Mouse (Mus musculus) MEL (cell line): ENCODE measurements around the gene Cstf1. TPM values are rescaled to one million over a fixed set of nuclear protein-coding genes. Genes with fewer than 3 reads are reported as not detected.

ENCODE experiments used
- DNase-seq: peaks from one replicate; pipeline ENCODE4 v3.0.0; 2011; ENCODE audit warnings: low read depth, low spot score
- H3K27ac ChIP-seq: 2 replicates; pipeline ENCODE4 v1.5.1; 2012; ENCODE audit warnings: low read depth, mild to moderate bottlenecking, control low read depth, low read length, moderate library complexity; ENCODE audit not compliant: control insufficient read depth
- H3K27me3 ChIP-seq, 2 experiments: fragments of 150-350 bp in 1 of 2; sonication (generic) in 1 of 2; 2 replicates each; pipeline ENCODE4 v1.6.1; 2012; ENCODE audit warnings: low read length in 2 of 2, mild to moderate bottlenecking in 2 of 2, improper control_type of control experiment in 1 of 2, moderate library complexity in 1 of 2; ENCODE audit not compliant: insufficient read depth in 2 of 2, control insufficient read depth in 1 of 2
- H3K36me3 ChIP-seq, 2 experiments: 2 replicates each; pipeline ENCODE4 v1.6.1; 2012 to 2014; ENCODE audit warnings: low read length in 2 of 2, improper control_type of control experiment in 1 of 2, inconsistent platforms in 1 of 2, mild to moderate bottlenecking in 1 of 2; ENCODE audit not compliant: insufficient read depth in 2 of 2, control insufficient read depth in 1 of 2
- H3K4me1 ChIP-seq, 2 experiments: fragments of 150-350 bp in 1 of 2; sonication (generic) in 1 of 2; 2 replicates each; pipeline ENCODE4 v1.6.1; 2012; ENCODE audit warnings: low read length in 2 of 2, improper control_type of control experiment in 1 of 2, mild to moderate bottlenecking in 1 of 2; ENCODE audit not compliant: insufficient read depth in 2 of 2, control insufficient read depth in 1 of 2
- H3K4me3 ChIP-seq, 2 experiments: fragments of 150-350 bp in 1 of 2; sonication (generic) in 1 of 2; 2 replicates each; pipeline ENCODE4 v1.5.1; 2012; ENCODE audit warnings: low read depth in 2 of 2, low read length in 2 of 2, mild to moderate bottlenecking in 2 of 2, moderate library complexity in 2 of 2, control low read depth in 1 of 2, improper control_type of control experiment in 1 of 2; ENCODE audit not compliant: control insufficient read depth in 1 of 2, insufficient read depth in 1 of 2
- H3K79me2 ChIP-seq: 2 replicates; pipeline ENCODE4 v1.6.1; 2012; ENCODE audit warnings: mild to moderate bottlenecking, low read length, moderate library complexity; ENCODE audit not compliant: control insufficient read depth, poor library complexity, insufficient read depth
- H3K9ac ChIP-seq: 2 replicates; pipeline ENCODE4 v1.6.1; 2012; ENCODE audit warnings: low read depth, mild to moderate bottlenecking, control low read depth, low read length, moderate library complexity; ENCODE audit not compliant: control insufficient read depth, poor library complexity, severe bottlenecking
- H3K9me3 ChIP-seq: fragments of 150-350 bp; sonication (generic); replicated peaks from 2 replicates; pipeline ENCODE4 v1.6.1; 2012; ENCODE audit warnings: mild to moderate bottlenecking, low read length, improper control_type of control experiment, moderate library complexity; ENCODE audit not compliant: insufficient read depth
- BHLHE40 ChIP-seq: IDR thresholded peaks from 2 replicates; pipeline ENCODE4 v1.6.1; 2012; ENCODE audit warnings: low read depth, mild to moderate bottlenecking, inconsistent platforms, low read length, improper control_type of control experiment, borderline replicate concordance
- CHD1 ChIP-seq: IDR thresholded peaks from 2 replicates; pipeline ENCODE4 v1.6.1; 2012; ENCODE audit warnings: low read depth, mild to moderate bottlenecking, inconsistent platforms, low read length, improper control_type of control experiment
- CHD2 ChIP-seq: IDR thresholded peaks from 2 replicates; pipeline ENCODE4 v1.6.1; 2011; ENCODE audit warnings: low read length, improper control_type of control experiment
- CTCF ChIP-seq, 3 experiments: IDR thresholded peaks in 2 of 3; conservative IDR thresholded peaks in 1 of 3; 2 replicates each; pipeline ENCODE4 v1.5.1; 2011 to 2012; ENCODE audit warnings: low read length in 3 of 3, low read depth in 2 of 3, mild to moderate bottlenecking in 2 of 3, improper control_type of control experiment in 1 of 3, inconsistent platforms in 1 of 3, mixed read lengths in 1 of 3, moderate library complexity in 1 of 3; ENCODE audit not compliant: control insufficient read depth in 1 of 3, insufficient read depth in 1 of 3, poor library complexity in 1 of 3, severe bottlenecking in 1 of 3
- ELF1 ChIP-seq: IDR thresholded peaks from 2 replicates; pipeline ENCODE4 v1.6.1; 2014; ENCODE audit warnings: low read depth, mild to moderate bottlenecking, inconsistent platforms, low read length, improper control_type of control experiment, moderate library complexity
- EP300 ChIP-seq, 2 experiments: IDR thresholded peaks; 2 replicates each; pipeline ENCODE4 v1.6.1; 2011; ENCODE audit warnings: improper control_type of control experiment in 2 of 2, low read length in 2 of 2, low read depth in 1 of 2, mild to moderate bottlenecking in 1 of 2
- HCFC1 ChIP-seq: IDR thresholded peaks from 2 replicates; pipeline ENCODE4 v1.6.1; 2012; ENCODE audit warnings: low read depth, mild to moderate bottlenecking, inconsistent platforms, low read length, improper control_type of control experiment, moderate library complexity
- JUND ChIP-seq: IDR thresholded peaks from 2 replicates; pipeline ENCODE4 v1.6.1; 2011; ENCODE audit warnings: low read depth, mild to moderate bottlenecking, improper control_type of control experiment, low read length
- MAFK ChIP-seq: IDR thresholded peaks from 2 replicates; pipeline ENCODE4 v1.6.1; 2011; ENCODE audit warnings: low read depth, mild to moderate bottlenecking, low read length, improper control_type of control experiment, borderline replicate concordance
- MAZ ChIP-seq: IDR thresholded peaks from 2 replicates; pipeline ENCODE4 v1.6.1; 2012; ENCODE audit warnings: low read depth, mild to moderate bottlenecking, inconsistent platforms, low read length, improper control_type of control experiment
- MXI1 ChIP-seq: IDR thresholded peaks from 2 replicates; pipeline ENCODE4 v1.6.1; 2011; ENCODE audit warnings: mild to moderate bottlenecking, low read depth, low read length, improper control_type of control experiment
- NELFE ChIP-seq: IDR thresholded peaks from 2 replicates; pipeline ENCODE4 v1.6.1; 2011; ENCODE audit warnings: low read depth, low read length, improper control_type of control experiment
- POLR2A ChIP-seq, 2 experiments: IDR thresholded peaks; 2 replicates each; pipeline ENCODE4 v1.6.1; 2011 to 2012; ENCODE audit warnings: low read length in 2 of 2, mild to moderate bottlenecking in 2 of 2, control low read depth in 1 of 2, improper control_type of control experiment in 1 of 2, low read depth in 1 of 2, moderate library complexity in 1 of 2; ENCODE audit not compliant: control insufficient read depth in 1 of 2, insufficient read depth in 1 of 2, poor library complexity in 1 of 2
- POLR2AphosphoS2 ChIP-seq: IDR thresholded peaks from 2 replicates; pipeline ENCODE4 v1.6.1; 2011; ENCODE audit warnings: low read length, improper control_type of control experiment
- POLR2AphosphoS5 ChIP-seq: IDR thresholded peaks from 2 replicates; pipeline ENCODE4 v1.6.1; 2012; ENCODE audit warnings: low read depth, borderline replicate concordance, mild to moderate bottlenecking, inconsistent platforms, low read length, moderate library complexity, mixed read lengths
- RAD21 ChIP-seq: IDR thresholded peaks from 2 replicates; pipeline ENCODE4 v1.6.1; 2011; ENCODE audit warnings: mild to moderate bottlenecking, low read depth, low read length, improper control_type of control experiment
- SMC3 ChIP-seq: IDR thresholded peaks from 2 replicates; pipeline ENCODE4 v1.6.1; 2011; ENCODE audit warnings: low read depth, low read length, improper control_type of control experiment
- TAL1 ChIP-seq: IDR thresholded peaks from 2 replicates; pipeline ENCODE4 v1.6.1; 2012; ENCODE audit warnings: mild to moderate bottlenecking, inconsistent platforms, low read length, moderate library complexity, mixed read lengths
- TCF12 ChIP-seq: IDR thresholded peaks from 2 replicates; pipeline ENCODE4 v1.6.1; 2014; ENCODE audit warnings: low read depth, mild to moderate bottlenecking, inconsistent platforms, low read length, improper control_type of control experiment, moderate library complexity
- UBTF ChIP-seq: IDR thresholded peaks from 2 replicates; pipeline ENCODE4 v1.6.1; 2012; ENCODE audit warnings: low read depth, mild to moderate bottlenecking, inconsistent platforms, low read length, improper control_type of control experiment, moderate library complexity, borderline replicate concordance; ENCODE audit not compliant: insufficient read depth
- ZNF384 ChIP-seq: IDR thresholded peaks from 2 replicates; pipeline ENCODE4 v1.6.1; 2012; ENCODE audit warnings: low read depth, mild to moderate bottlenecking, inconsistent platforms, low read length, improper control_type of control experiment
- polyA plus RNA-seq, 2 experiments: library from polyadenylated mRNA; stranded (reverse) in 1 of 2; unstranded in 1 of 2; fragments of >175 nt in 1 of 2; fragments of >200 nt in 1 of 2; gene quantifications; 2 replicates each; pipeline versions ENCODE4 v1.2.1 to v1.2.4; 2012; ENCODE audit warnings: low replicate concordance in 2 of 2, low read depth in 1 of 2; ENCODE audit not compliant: insufficient read length in 2 of 2, insufficient read depth in 1 of 2, missing spikeins in 1 of 2
- total RNA-seq: library from RNA; depleted of rRNA; stranded (reverse); fragments of 300-350 nt; gene quantifications from 2 replicates; pipeline ENCODE4 v1.2.3, GENCODE M21; 2012

Gene Cstf1
- total and polyA plus RNA-seq, 3 experiments: 66.9 to 105 (median 77.4) TPM

DNA sequence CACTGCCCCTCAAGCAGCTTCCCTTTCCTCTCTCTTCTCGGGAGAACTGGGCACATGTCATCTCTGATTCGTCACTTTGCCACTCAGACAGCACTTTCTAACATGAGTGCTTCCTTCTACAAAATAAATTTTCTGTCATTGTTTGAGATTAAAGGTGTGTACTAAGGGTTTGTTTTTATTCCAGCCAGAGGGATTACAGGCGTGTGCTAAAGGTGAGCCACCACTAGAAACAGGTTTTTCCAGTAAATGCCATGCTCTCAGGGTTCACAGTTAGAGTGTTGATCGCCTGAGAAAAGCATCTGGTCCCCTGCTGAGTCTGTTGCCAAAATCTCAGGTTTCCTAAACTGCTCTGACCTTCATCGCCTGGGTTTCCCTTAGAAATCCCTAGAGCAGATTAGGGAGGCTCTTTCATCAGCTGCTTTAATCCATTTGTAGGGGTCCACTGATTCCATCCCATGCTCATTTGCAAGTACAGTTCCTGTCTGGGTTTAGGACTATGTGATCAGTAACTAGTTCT is 6.6 kb downstream of the Cstf1 start:
- Histone ChIP-seq H3K27me3 (no peaks in the 10 kb centered on the region), H3K27ac (no peak overlapping the region)

GRCm38 (mm10) chr2:172378332-172378731 is 7.9 kb downstream of the Cstf1 start:
- Histone ChIP-seq H3K9ac (no peak overlapping the region), H3K27ac (no peak overlapping the region), H3K4me3 (no peak overlapping the region), H3K9me3 (no peaks in the 10 kb centered on the region), H3K79me2 (peaks cover 8% of the 10 kb centered on the region; the same call in 1 of the 2 replicates), H3K27me3 (no peaks in the 10 kb centered on the region), H3K36me3 (peaks cover 0 to 14% of the 10 kb centered on the region in 2 experiments; a peak in 2 of 4 replicates), H3K4me1 (no peaks in the 10 kb centered on the region)
- TF ChIP-seq CTCF (IDR thresholded peaks at IDR 0.05 in 2 of 3, conservative IDR thresholded peaks at IDR 0.05 in 1 of 3; ENCODE audit: control insufficient read depth in 1 of 3, insufficient read depth in 1 of 3, low read depth in 2 of 3, low read length in 3 of 3, poor library complexity in 1 of 3, severe bottlenecking in 1 of 3): peak; percentile 47 to 61 (median 60)
- no peak for TF ChIP-seq CHD1
- no peak for TF ChIP-seq JUND
- peak; percentile 54 for TF ChIP-seq RAD21
- no peak for TF ChIP-seq POLR2AphosphoS5
- TF ChIP-seq SMC3: peak; percentile 39; the same call in 1 of the 2 replicates
- TF ChIP-seq ELF1: no peak
- no peak for TF ChIP-seq MXI1
- no peak for TF ChIP-seq BHLHE40
- no peak for TF ChIP-seq MAFK
- TF ChIP-seq HCFC1: no peak
- TF ChIP-seq TAL1: no peak
- TF ChIP-seq UBTF: no peak
- DNase-seq: peak; percentile 55

More for the DNA sequence above, 6.6 kb downstream of the Cstf1 start:
- H3K9ac ChIP-seq: no peak overlapping the region
- H3K36me3 ChIP-seq: peaks cover 4 to 18% of the 10 kb centered on the region in 2 experiments
- no peak for DNase-seq
- no peak overlapping the region for H3K4me3 ChIP-seq
- TF ChIP-seq TCF12 (no peak), NELFE (no peak), MAFK (no peak), POLR2A (IDR thresholded peaks at IDR 0.05; ENCODE audit: control insufficient read depth in 1 of 2, insufficient read depth in 1 of 2, low read depth in 1 of 2, low read length in 2 of 2, poor library complexity in 1 of 2) (no peak), MAZ (no peak), CTCF (IDR thresholded peaks at IDR 0.05 in 2 of 3, conservative IDR thresholded peaks at IDR 0.05 in 1 of 3; ENCODE audit: control insufficient read depth in 1 of 3, insufficient read depth in 1 of 3, low read depth in 2 of 3, low read length in 3 of 3, poor library complexity in 1 of 3, severe bottlenecking in 1 of 3) (no peak), ZNF384 (no peak), CHD2 (no peak), EP300 (IDR thresholded peaks at IDR 0.05; ENCODE audit: low read depth in 1 of 2, low read length in 2 of 2) (no peak), POLR2AphosphoS2 (no peak), UBTF (no peak)
- no peaks in the 10 kb centered on the region for H3K4me1 ChIP-seq
- no peaks in the 10 kb centered on the region for H3K9me3 ChIP-seq
- H3K79me2 ChIP-seq: peaks cover 19% of the 10 kb centered on the region
